Mouse (Mus musculus) erythroblast, embryonic 14.5 days (primary cell): ENCODE measurements around the gene Igsf9. TPM values are rescaled to one million over a fixed set of nuclear protein-coding genes. Genes with fewer than 3 reads are reported as not detected.

ENCODE experiments used
- H3K27me3 ChIP-seq: 2 replicates; pipeline ENCODE4 v1.6.1; 2012; ENCODE audit warnings: inconsistent platforms; ENCODE audit not compliant: control insufficient read depth
- H3K36me3 ChIP-seq: 2 replicates; pipeline ENCODE4 v1.6.1; 2012; ENCODE audit warnings: mild to moderate bottlenecking, inconsistent platforms; ENCODE audit not compliant: control insufficient read depth
- H3K4me1 ChIP-seq: 2 replicates; pipeline ENCODE4 v1.6.1; 2012; ENCODE audit warnings: inconsistent platforms; ENCODE audit not compliant: control insufficient read depth
- H3K4me3 ChIP-seq: replicated peaks from 2 replicates; pipeline ENCODE3; 2012; ENCODE audit warnings: moderate library complexity, mild to moderate bottlenecking, inconsistent platforms
- H3K9me3 ChIP-seq: 2 replicates; pipeline ENCODE4 v1.6.1; 2012; ENCODE audit warnings: low read length, inconsistent platforms, mixed read lengths; ENCODE audit not compliant: control insufficient read depth
- GATA1 ChIP-seq: IDR thresholded peaks from 2 replicates; pipeline ENCODE4 v1.6.1; 2012; ENCODE audit warnings: low read length, inconsistent platforms, mixed read lengths
- TAL1 ChIP-seq: IDR thresholded peaks from 3 replicates; pipeline ENCODE4 v1.6.1; 2012; ENCODE audit warnings: low read length, inconsistent platforms, mixed read lengths
- polyA plus RNA-seq: library from polyadenylated mRNA; stranded (reverse); fragments of >175 nt; gene quantifications from 2 replicates; pipeline ENCODE4 v1.2.3, GENCODE M21; 2012

Igsf9 gene
- polyA plus RNA-seq, 1 experiment = not detected

GRCm38 (mm10) chr1:172501371-172502144, 20.0 kb downstream of the Igsf9 start:
- Histone ChIP-seq H3K4me1 (peaks cover 32% of the 10 kb centered on the region), H3K9me3 (no peaks in the 10 kb centered on the region), H3K27me3 (peaks cover 35% of the 10 kb centered on the region), H3K36me3 (peaks cover 11% of the 10 kb centered on the region; the same call in 1 of the 2 replicates), H3K4me3 (peak overlapping the region; percentile 53)
- TF ChIP-seq GATA1 = no peak
- no peak for TF ChIP-seq TAL1

GRCm38 (mm10) chr1:172502145-172503110, 20.8 kb downstream of the Igsf9 start:
- peaks cover 32% of the 10 kb centered on the region for H3K4me1 ChIP-seq
- peaks cover 11% of the 10 kb centered on the region; the same call in 1 of the 2 replicates for H3K36me3 ChIP-seq
- no peaks in the 10 kb centered on the region for H3K9me3 ChIP-seq
- TF ChIP-seq TAL1 = no peak
- TF ChIP-seq GATA1 = no peak
- H3K4me3 ChIP-seq = no peak overlapping the region
- H3K27me3 ChIP-seq = peaks cover 35% of the 10 kb centered on the region

GRCm38 (mm10) chr1:172503111-172503997, 21.8 kb downstream of the Igsf9 start:
- Histone ChIP-seq H3K4me3 (no peak overlapping the region), H3K36me3 (peaks cover 11% of the 10 kb centered on the region; the same call in 1 of the 2 replicates), H3K27me3 (peaks cover 30% of the 10 kb centered on the region), H3K9me3 (no peaks in the 10 kb centered on the region), H3K4me1 (peaks cover 37% of the 10 kb centered on the region)
- no peak for TF ChIP-seq GATA1

GRCm38 (mm10) chr1:172504756-172505155, 23.2 kb downstream of the Igsf9 start:
- no peak overlapping the region for H3K4me3 ChIP-seq
- peaks cover 24% of the 10 kb centered on the region for H3K27me3 ChIP-seq
- H3K36me3 ChIP-seq = peaks cover 11% of the 10 kb centered on the region; the same call in 1 of the 2 replicates
- H3K9me3 ChIP-seq = no peaks in the 10 kb centered on the region
- H3K4me1 ChIP-seq = peaks cover 37% of the 10 kb centered on the region
- TF ChIP-seq TAL1 (no peak), GATA1 (no peak)

- no peaks in the 10 kb centered on the region for H3K9me3 ChIP-seq
- no peak overlapping the region for H3K4me3 ChIP-seq
- peaks cover 1% of the 10 kb centered on the region for H3K27me3 ChIP-seq
- H3K4me1 ChIP-seq = peaks cover 19% of the 10 kb centered on the region
- no peak for TF ChIP-seq GATA1
- TF ChIP-seq TAL1 = no peak
- peaks cover 11% of the 10 kb centered on the region; the same call in 1 of the 2 replicates for H3K36me3 ChIP-seq
Observed at GRCm38 (mm10) chr1:172507001-172507400, 25.4 kb downstream of the Igsf9 start.

GRCm38 (mm10) chr1:172507701-172508100, 26.1 kb downstream of the Igsf9 start:
- Histone ChIP-seq H3K9me3 (no peaks in the 10 kb centered on the region), H3K36me3 (peaks cover 11% of the 10 kb centered on the region; the same call in 1 of the 2 replicates), H3K27me3 (no peaks in the 10 kb centered on the region), H3K4me3 (no peak overlapping the region), H3K4me1 (peaks cover 14% of the 10 kb centered on the region)
- no peak for TF ChIP-seq TAL1

- peaks cover 13% of the 10 kb centered on the region for H3K4me1 ChIP-seq
- no peak for TF ChIP-seq TAL1
- TF ChIP-seq GATA1 = no peak
- H3K4me3 ChIP-seq = no peak overlapping the region
- H3K27me3 ChIP-seq = 0 out of 2 replicates have a peak, but pooled peaks cover 2% of the 10 kb centered on the region
- H3K9me3 ChIP-seq = no peaks in the 10 kb centered on the region
- peaks cover 11% of the 10 kb centered on the region; the same call in 1 of the 2 replicates for H3K36me3 ChIP-seq
Observed at GRCm38 (mm10) chr1:172508172-172508571, 26.6 kb downstream of the Igsf9 start.

GRCm38 (mm10) chr1:172509235-172509634, 27.6 kb downstream of the Igsf9 start:
- Histone ChIP-seq H3K36me3 (peaks cover 11% of the 10 kb centered on the region; the same call in 1 of the 2 replicates), H3K4me3 (no peak overlapping the region), H3K4me1 (peaks cover 13% of the 10 kb centered on the region), H3K9me3 (no peaks in the 10 kb centered on the region), H3K27me3 (peaks cover 5% of the 10 kb centered on the region)
- TF ChIP-seq GATA1 (no peak), TAL1 (no peak)
